Mouse (Mus musculus): ENCODE measurements around the gene Crtc3.
A peak's percentile ranks its signal among the peaks of the same experiment; 100 is the strongest.

Crtc3 gene

DNA sequence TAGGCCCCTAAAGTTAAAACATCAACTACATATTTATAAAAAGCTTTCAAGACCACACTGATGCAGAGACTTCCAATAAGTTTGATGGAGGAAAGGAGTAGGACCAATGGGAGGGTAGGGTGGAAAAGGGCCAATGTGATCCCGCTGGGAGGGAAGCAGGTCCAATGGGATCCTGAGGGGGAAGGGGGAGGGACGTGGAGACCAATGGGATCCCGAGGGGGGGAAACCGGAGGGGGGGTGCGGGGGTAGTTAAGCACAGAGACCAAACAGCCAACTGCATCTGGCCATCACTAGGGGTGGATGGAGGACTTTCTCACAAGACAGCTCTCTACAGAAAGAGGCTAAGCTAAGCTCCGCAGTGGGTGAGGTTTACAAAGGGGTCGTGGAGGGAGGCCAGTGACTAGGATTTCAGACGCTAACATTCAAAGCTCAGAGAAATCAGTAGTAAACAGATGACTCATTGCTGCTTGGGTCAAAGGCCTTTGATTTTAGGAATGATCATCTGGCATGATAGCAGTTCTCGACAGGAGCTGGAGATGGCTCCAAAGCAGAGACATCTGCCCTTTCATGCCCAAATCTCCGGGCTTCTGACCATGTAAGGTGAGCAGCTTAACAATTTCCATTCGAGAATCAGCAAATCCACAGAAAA is 83.6 kb downstream of the Crtc3 start:
- no peak for DNase-seq (ENCODE audit: extremely low read depth, low read depth)

DNA sequence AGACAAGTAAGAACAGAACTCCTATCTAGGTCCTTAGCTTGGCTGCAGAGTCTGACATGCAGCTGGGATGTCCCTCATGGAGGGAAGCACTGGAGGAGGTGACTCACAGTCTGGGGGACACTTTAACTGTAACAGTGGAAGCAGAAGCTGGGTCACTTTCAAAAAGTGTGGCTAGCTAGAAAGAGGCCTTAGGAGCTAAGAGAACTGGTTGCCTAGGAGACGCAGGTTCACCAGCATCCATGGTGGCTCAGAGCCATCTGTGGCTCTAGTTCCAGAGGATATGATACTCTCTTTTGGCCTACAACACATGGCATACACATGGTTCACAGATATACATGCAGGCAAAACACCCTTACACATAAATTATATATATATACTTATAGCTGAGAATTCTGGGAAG is 86.1 kb downstream of the Crtc3 start:
- DNase-seq (ENCODE audit: extremely low read depth, low read depth), result no peak

DNA sequence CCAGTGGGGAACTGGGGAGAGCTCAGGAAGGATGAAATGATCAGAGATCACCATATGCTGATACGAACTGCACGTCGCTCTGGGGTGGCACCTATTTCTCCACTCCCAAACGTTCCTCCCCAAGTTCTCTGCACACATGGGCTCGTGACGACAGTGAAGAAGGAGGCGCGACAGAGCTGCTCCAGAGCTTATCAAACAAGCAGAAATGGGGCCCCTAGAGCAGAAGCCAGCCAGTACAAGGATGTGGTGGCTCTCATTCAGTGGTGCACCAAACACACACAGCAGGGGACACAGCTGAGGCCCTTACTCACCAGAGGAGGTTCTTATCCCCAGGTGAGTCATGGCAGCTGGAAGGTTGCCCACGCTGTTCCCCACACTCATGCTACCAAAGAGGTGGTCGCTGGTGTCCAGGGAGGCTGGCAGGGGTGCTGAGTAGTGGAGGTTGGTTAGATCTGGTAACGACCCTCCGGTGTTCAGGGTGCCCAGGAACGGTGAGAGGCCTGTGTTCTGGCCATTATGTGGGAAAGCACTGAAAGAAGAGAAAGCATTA is 90.2 kb downstream of the Crtc3 start:
- DNase-seq (ENCODE audit: extremely low read depth, low read depth), result no peak

DNA sequence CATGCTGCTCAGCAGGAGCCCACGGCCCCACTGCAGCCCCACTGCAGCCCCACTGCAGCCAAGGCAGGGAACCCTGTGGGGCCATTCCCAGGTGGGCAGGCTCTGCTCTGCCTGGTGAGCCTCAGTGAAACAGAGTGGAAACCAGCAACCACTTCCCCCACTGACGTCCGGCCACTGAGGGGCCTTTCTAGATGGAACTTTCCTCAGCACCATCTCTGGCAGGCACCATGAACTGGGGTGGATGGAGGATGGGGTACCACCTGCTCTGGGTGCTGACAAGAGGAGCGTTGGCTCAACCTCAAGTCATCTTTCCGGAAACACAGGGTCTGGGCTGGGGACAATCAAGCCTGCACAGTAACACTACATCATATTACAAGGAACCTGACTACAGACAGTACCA is 90.8 kb downstream of the Crtc3 start:
- DNase-seq (ENCODE audit: extremely low read depth, low read depth), result no peak

DNA sequence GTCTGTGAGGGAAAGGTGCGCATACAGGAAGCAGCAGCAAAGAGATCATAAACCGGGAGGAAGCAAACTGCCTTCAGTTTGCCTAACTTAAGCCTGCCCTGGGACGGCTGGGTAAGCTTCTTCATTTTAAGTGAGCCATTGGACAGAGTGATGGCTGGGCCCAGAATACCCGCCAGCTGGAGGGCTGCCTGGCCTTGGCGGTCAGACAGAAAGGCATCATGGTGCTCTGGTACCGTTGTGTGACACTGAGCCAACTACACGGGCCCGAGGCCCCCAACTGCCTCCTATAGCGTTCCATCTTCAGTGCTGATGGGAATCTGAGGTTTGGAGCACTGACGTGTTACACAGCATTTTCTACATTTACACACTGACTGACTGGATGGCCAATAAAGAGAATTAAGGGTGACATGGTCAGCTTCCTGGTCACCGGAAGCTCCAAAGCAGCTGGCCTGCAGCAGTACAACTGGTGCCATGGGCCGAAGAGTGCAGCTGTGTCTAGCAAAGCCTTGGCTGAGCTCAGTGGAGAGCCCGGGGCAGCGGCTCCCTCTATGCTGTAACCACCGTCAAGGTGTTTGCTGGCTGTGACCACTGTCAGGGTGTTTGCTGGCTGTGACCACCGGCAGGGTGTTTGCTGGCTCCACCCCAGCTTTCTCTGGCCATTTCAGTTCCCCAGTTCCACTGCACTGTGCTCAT is 99.5 kb downstream of the Crtc3 start:
- DNase-seq (ENCODE audit: extremely low read depth, low read depth), result no peak

DNA sequence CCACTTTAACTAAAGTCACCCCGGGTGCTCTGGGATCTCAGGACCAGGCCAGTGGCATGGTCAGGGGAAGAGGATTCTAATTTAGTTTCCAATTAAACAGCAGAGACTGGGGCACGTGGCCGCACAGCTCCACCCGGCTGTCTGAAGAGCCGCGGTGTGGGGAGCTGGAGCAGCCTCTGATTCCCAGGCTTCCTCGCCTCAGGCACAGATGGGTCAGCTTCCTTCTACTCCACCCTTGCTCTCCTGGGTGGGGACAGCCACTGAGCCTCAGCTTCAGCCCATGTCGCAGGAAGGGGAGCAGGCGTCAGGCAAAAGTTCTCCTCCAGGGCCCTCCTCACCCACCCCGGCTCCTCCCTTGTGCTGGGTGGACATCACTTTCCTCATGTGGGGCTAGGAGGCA is 101.0 kb downstream of the Crtc3 start:
- no peak for DNase-seq (ENCODE audit: extremely low read depth, low read depth)

DNA sequence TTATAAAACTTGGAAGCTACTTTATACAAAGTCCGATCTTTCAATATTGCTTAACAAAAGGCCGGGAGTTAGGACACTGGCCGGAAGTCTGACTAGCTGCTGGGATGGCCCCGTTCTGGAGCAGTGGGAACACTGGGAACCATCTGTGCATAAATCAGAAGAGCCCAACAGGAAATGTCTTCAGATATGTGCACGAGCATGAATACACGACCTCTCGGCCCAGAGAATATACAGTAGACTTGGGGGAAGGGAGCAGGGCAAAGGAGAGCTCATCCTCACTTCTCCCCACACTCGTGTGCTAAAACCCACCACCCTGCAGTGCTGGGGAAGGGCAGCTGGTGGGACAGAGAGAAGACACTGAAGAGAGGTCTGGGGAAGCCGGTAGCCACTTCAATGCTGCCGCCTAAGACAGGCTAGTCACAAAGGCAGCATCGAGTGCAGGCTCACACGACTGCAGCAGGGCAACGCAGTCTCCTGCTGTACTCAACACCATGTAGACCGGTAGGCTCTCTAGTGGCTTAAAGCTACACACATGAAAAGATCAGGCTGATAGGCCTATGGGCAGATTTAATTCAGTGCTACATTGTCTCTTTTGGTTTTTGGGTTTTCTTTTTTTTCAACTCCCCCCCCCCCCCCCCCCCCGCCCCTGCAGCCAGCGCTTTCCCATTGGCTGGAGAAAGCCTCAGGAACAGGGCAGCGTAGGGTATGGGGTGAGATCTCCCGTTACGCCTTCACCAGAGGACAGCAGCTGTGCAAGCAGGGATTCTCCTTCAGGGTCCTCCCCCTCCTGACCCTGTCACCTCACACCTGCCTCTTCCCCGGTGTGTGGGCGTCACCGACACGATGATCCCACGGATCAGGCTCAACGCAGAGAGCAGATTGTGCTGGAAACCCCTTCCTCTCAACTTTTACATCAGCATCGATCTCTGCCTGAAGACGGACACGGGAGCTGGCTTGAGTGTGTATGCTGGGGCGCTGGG is 101.7 kb downstream of the Crtc3 start:
- DNase-seq (ENCODE audit: extremely low read depth, low read depth), result no peak

DNA sequence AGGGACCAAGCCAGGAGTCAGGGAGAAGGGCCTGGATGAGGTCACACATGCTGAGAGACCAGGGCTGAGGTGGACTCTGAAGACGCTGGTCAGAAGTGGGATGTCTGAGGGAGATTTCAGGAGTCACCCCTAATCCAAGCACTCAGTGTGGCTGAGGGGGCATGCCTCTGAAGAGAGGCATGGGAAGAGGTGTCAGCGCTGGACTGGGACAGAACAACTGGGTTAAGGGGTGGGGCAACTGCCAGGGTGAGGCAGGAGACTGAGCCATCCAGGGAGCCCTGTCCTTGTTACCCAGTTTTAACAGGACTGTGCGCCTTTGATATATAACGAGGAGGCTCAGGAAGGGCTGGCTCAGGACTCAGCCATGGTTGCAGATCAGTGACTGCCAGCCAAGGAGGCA is 102.5 kb downstream of the Crtc3 start:
- no peak for DNase-seq (ENCODE audit: extremely low read depth, low read depth)

DNA sequence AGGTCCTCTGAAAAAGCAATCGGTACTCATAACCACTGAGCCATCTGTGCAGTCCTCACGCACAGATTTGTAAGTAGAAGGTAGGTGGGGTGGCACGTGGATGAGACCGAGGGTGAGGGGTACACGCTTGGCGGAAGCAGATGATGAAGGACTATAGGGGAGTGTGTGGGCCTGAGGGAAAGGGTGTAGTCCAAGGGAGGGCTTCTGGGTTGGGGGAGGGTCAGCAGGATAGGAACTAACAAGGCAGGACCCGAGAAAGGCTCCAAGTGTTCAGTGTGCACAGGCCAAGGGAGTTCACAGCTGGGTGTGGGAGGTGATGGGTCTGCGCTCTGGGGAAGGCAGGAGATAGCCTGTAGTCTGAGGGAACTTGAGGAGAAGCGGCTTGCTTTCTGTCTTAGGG is 103.3 kb downstream of the Crtc3 start:
- no peak for DNase-seq (ENCODE audit: extremely low read depth, low read depth)

DNA sequence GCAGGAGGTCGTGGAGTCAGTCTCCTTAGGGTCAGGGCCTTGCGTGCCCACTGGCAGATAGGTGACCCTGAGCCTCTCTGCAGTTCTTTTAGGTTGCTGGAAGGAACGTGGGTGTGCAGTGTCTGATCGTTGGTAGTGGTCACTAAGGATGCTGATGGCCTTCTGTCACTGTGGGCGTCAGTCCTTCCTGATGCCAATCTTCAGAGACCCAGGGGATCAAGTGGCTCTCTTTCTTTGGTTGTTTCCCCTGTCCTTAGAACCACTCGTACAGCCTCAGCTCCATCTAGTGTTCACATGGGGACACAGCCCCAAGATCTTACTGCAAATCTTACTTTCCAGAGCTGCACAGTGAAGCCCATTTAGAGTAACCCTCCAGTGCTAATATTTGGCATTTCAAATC is 104.7 kb downstream of the Crtc3 start:
- no peak for DNase-seq (ENCODE audit: extremely low read depth, low read depth)

DNA sequence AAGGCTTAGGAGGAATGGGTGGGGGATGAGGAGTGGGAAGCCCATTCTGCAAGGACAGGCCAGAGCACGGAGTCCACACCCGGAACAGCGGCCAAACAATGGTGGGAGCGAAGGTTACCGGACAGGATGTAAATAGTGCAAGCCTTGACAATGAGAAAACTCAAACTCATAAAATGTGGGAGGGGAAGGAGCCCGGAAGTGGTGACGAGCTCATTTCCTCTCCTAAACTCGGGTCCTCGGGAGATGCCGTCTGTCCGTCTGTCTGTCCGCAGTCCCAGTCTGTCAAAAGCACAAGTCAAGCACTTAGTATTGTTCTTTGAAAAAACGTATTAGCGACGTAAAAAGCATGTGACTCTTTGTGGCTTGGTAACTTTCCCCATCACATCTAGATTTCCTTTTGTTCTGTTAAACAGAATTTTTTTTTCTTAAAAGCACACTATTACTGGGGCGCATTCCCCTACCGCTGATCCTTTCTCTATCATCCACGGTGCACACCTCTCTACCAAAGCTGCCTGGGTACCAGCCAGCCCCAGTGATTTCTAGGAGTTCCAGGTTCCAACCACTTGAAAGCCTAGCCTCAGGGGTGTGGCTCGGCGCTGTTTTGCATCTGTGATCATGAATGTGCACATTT is 105.7 kb downstream of the Crtc3 start:
- no peak for DNase-seq (ENCODE audit: extremely low read depth, low read depth)

DNA sequence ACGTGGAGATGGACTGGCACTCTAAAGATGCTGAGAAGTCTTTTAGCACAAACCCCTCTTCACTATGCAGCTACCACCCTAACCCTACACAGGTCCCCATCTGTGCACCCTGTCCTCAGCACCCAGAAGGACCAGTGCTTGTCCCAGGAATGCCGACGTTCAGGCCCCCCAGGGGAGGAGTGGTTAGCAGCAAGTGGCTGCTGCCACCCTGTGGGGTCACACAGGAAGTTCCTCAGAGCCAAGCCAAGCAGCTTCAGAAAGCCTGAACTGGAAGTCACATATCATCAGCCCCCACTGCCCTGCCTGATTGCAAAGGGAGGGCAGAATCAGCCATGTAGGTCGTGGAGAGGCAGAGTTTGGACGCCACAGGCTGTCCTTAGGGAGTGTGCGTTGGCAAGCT is 108.3 kb downstream of the Crtc3 start:
- no peak for DNase-seq (ENCODE audit: extremely low read depth, low read depth)

DNA sequence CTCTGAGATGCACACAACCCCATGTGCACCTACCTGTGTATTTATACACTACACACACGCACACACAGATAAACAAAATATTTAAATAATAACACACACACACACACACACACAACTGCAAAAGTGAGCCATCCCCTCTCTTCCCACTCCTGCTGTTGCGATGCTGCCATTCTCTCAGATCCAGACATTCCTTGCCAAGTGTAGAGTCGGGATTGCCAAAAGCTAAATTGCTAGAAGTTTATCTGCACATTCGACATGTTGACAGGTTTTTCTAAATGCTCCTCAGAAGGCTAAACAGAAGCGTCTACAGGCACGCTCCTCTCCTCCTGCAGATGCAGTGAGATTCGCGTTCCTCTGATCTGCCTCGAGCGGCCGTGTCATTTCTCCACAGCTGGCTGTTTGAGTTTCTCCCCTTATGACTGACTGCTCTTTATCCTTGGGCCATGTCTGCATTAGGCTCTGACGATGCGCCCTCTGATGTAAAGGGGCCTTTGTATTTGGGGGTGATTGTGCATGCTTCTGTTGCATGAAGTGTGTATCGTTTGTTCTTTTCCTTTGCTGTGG is 111.2 kb downstream of the Crtc3 start:
- no peak for DNase-seq (ENCODE audit: extremely low read depth, low read depth)

DNA sequence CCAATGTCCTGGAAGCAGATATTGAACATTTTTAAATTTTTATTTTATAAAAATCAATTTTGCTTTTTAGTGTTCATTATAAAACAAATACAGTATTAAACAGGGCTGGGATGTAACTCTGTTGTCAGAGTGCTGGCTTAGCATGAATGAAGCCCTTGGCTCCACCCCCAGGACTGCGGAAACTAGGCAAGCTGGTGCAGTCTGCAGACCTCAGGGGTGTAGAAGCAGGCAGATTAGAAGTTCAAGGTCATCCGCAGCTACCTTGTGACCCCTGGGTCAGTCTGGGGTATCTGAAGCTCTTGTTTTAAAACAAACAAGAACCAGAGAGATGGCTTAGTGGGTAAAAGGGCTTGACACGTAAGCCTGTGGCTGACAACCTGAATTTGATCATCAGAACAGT is 112.1 kb downstream of the Crtc3 start:
- DNase-seq (ENCODE audit: extremely low read depth, low read depth), result no peak

DNA sequence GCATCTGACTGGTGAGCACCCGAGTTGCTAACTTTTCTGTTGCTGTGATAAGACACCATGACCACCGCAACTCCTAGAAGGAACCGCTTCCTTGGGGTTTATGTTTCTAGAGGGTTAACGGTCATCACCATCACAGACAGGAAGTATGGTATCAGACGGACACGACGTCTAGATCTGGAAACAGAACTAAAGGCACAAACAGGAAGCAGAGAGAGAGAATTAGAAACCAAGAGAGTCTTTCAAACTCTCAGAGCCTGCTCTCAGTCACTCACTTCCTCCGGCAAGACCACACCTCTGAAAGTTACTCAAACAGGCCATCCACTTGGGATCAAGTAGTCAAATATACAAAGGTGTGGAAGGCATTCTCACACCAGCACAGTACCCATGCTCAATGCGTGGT is 112.9 kb downstream of the Crtc3 start:
- DNase-seq (ENCODE audit: extremely low read depth, low read depth), result peak; percentile 65

DNA sequence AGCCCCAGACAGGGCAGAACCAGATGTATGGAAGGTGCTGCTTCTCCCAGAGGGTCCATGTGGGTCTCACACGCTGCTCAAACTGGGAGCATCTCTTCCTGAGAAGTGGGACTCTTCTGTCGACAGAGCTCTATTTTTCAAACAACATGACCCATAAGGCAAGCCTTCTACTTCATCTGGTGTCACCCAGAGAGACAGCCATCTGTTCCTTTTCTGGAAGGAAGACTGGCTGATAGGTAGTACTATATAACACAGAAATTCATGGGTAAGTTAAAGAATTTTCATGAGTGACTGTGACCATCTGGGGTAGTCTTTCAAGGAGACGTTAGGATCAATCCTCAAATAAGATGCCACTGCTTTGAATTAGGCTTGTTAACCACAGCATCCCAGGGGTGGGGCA is 115.6 kb downstream of the Crtc3 start:
- DNase-seq (ENCODE audit: extremely low read depth, low read depth), result no peak

DNA sequence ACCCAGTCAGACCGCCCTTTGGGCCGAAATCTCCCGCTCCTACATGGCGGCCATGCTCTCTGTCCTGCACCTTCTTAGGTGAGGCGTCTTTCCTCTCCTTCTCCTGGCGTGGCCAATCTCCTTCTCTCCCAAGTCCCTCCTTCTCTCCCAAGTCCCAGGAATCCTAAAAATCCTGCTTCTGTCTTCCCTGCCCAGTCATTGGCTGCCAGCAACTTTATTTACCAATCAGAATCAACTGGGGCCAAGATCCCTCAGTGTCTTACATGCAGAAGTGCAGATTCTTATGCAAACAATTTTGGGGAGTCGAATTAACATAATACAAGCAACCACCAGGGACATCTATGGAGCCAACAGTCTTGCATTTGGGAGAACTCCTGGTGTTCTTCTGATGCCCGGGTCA is 120.7 kb downstream of the Crtc3 start:
- no peak for DNase-seq (ENCODE audit: extremely low read depth, low read depth)

DNA sequence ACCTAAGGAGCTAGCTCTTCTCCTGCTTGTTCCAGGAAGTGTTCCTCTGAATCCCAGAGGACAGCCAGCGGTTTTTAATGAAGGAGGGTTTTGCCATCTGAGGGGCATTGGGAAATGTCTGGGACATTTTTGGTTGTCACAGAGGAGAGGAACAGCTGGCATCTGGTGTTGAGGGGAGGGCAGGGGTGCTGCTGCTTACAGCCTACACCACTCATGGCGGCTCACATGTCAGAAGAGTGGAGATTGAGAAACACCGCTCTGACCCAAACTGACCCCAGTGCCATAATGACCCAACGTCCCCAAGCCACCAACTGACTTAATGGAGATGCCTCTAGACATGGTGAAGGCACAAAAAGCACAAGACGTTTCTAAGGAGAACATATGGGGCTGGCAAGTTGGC is 126.7 kb downstream of the Crtc3 start:
- DNase-seq (ENCODE audit: extremely low read depth, low read depth), result no peak

DNA sequence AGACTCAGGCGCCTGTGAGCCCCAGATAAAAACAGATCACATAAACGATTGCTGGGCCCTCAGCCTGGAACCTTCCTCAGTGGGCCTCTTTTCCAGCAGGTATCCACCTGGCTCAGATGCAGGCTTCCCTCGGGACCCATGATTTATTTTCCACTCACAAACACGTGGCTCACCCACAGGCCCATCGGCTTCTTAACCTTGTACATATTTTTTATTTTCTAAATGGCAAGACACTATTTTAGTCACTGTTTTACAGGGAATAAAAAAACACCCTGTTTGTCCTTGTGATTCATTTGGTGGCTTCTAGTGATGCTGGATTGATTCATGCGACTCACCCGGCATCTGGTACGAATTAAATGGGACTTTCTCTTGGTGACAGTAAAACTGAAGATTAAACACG is 127.4 kb downstream of the Crtc3 start:
- DNase-seq (ENCODE audit: extremely low read depth, low read depth), result no peak

DNA sequence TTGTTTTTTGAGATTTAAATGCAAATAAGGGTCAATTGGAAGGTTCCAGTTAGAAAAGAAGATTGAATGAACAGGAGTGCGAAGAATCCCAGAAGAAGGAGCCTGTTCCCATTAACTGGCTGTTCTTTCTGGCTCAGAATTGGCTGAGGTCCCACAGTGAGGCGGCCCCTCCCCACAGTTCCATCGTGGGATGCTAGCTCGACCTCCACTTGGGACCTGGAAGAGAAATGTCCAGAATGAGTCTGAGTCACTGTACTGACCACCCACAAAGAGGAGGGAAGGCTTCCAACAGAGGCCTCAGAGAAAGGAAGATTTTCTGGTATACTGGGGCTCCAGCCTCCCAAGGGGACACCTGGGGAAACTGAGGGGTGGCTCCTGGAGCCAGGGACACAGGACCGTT is 130.1 kb downstream of the Crtc3 start:
- DNase-seq (ENCODE audit: extremely low read depth, low read depth), result no peak

DNA sequence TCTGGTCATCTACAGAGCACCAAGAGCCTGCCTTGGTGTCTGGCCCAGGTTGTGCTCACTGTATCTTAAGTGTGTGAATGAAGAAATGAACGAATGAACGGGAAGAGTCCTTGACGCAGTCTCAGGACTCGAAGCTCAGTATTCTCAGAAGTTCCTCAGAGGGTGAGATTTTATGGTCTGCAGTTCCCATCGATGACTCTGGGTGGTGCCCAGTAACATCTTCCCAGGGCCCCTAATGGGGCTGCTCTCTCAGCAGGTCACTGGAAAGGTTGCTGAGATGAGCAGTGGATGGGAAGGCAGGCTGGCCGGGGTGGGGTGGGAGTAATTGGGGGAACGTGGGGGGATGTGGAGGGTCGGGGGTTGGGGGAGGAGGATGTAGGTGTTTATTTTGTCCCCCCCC is 130.6 kb downstream of the Crtc3 start:
- no peak for DNase-seq (ENCODE audit: extremely low read depth, low read depth)
